Mouse (Mus musculus): Measurements from ENCODE around the gene Tmem199. TPM values are rescaled to one million over a fixed set of nuclear protein-coding genes. Genes with fewer than 3 reads are reported as not detected.

Gene Tmem199
- polyA plus RNA-seq, 1 experiment from 2014 or later = 57.9 TPM

DNA sequence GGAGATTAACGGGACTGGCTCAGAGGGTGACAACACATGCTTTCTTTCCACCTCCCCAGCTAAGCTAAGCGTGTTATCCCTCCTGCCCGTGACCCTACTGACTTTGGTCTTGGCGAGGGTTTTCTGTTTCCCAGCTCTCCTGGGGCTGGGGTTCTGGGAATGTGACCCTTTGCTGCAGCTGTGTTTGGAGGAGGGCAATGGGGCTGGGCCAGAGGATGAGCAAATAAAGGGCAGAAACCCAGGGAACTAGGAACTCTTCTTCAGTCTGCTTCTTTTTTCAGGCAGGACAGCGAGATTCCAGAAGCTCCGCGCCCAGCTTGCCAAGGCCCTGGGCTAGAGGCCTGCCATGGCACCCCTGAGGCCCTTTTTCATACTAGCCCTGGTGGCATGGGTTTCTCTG, 13.0 kb downstream of the Tmem199 start, which contains the start of gene Vtn:
Gene Vtn (plus strand): TSS at position 88 of the 400 bp plus-strand sequence.
- Histone ChIP-seq H3K4me2 (ENCODE audit: low read length) (peak within 1 kb of the TSS; percentile 95), H3K9me3 (ENCODE audit: control insufficient read depth, low read length) (no peaks in the 10 kb centered on the region), H3K4me1 (replicated peaks; ENCODE audit: control insufficient read depth, insufficient read depth, low read length) (peaks cover 6% of the 10 kb centered on the region; the same call in 1 of the 2 replicates), H3K27ac (ENCODE audit: low read depth) (no peak within 1 kb of the TSS; the same call in 1 of the 2 replicates), H3K27me3 (replicated peaks; ENCODE audit: control insufficient read depth, insufficient read depth, low read length) (peaks cover 30% of the 10 kb centered on the region), H3K36me3 (ENCODE audit: control insufficient read depth, insufficient read depth, low read length) (no peaks in the 10 kb centered on the region), H3K9ac (ENCODE audit: low read length) (0 out of 2 replicates have a peak within 1 kb of the TSS, but pooled peaks have one; percentile 11), H3K4me3 (ENCODE audit: low read depth, low read length) (peak within 1 kb of the TSS; percentile 48)
- ATAC-seq (replicated peaks; ENCODE audit: low FRiP score, low TSS enrichment, low read depth) (no peak), DNase-seq (ENCODE audit: low spot score) (no peak)
- 54% methylated on average over 7 of the region's 7 CpGs for WGBS

GRCm38 (mm10) chr11:78497544-78498522, 14.1 kb downstream of the Tmem199 start, which contains the start of gene Sarm1:
TSS of gene Sarm1 (minus strand) at chr11:78497754.
- 3% methylated on average over 36 of the region's 36 CpGs for WGBS
- H3K27me3 ChIP-seq (replicated peaks; ENCODE audit: control insufficient read depth, insufficient read depth, low read length) = peaks cover 30% of the 10 kb centered on the region
- peaks cover 6% of the 10 kb centered on the region; the same call in 1 of the 2 replicates for H3K4me1 ChIP-seq (replicated peaks; ENCODE audit: control insufficient read depth, insufficient read depth, low read length)
- no peaks in the 10 kb centered on the region for H3K36me3 ChIP-seq (ENCODE audit: control insufficient read depth, insufficient read depth, low read length)
- H3K9ac ChIP-seq (ENCODE audit: low read length) = peak within 1 kb of the TSS; percentile 41
- no peak within 1 kb of the TSS; the same call in 1 of the 2 replicates for H3K27ac ChIP-seq (ENCODE audit: low read depth)
- peak within 1 kb of the TSS; percentile 95 for H3K4me2 ChIP-seq (ENCODE audit: low read length)
- DNase-seq (ENCODE audit: low spot score) (peak; percentile 94), ATAC-seq (replicated peaks; ENCODE audit: low FRiP score, low TSS enrichment, low read depth) (peak; percentile 94)
- no peaks in the 10 kb centered on the region for H3K9me3 ChIP-seq (ENCODE audit: control insufficient read depth, low read length)
- H3K4me3 ChIP-seq (ENCODE audit: low read depth, low read length) = peak within 1 kb of the TSS; percentile 48

DNA sequence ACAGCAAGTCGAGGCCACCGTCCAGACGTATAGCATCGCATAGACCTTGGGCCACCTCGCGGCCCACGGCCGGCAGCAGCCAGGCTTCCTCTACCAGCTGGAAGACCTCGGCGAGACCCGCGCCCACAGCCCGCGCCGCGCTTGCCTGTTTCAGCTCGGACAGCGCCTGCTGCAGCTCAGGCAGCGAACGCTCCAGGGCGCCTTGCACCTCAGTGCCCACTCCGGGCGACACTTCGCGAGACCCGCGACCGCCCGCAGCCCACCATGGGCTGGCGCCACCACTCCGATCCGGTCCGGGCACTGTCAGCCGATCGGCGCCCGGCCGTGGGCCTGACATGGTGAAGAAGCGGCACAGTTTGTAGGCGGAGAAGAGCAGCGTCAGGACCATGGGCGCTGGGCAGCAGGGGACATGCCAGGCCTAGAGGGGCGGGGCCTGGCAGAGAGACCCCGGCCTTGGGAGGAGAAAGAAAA, 14.9 kb downstream of the Tmem199 start:
- Histone ChIP-seq H3K4me1 (replicated peaks; ENCODE audit: control insufficient read depth, insufficient read depth, low read length) (peaks cover 6% of the 10 kb centered on the region; the same call in 1 of the 2 replicates), H3K9me3 (ENCODE audit: control insufficient read depth, low read length) (no peaks in the 10 kb centered on the region), H3K4me2 (ENCODE audit: low read length) (peak overlapping the region; percentile 95), H3K9ac (ENCODE audit: low read length) (peak overlapping the region; percentile 41), H3K27me3 (replicated peaks; ENCODE audit: control insufficient read depth, insufficient read depth, low read length) (peaks cover 31% of the 10 kb centered on the region), H3K27ac (ENCODE audit: low read depth) (no peak overlapping the region), H3K4me3 (ENCODE audit: low read depth, low read length) (peak overlapping the region; percentile 48), H3K36me3 (ENCODE audit: control insufficient read depth, insufficient read depth, low read length) (no peaks in the 10 kb centered on the region)
- under 1% methylated on average over 44 of the region's 44 CpGs for WGBS
- peak; percentile 58 for DNase-seq (ENCODE audit: low spot score)
- peak; percentile 33 for ATAC-seq (replicated peaks; ENCODE audit: low FRiP score, low TSS enrichment, low read depth)

DNA sequence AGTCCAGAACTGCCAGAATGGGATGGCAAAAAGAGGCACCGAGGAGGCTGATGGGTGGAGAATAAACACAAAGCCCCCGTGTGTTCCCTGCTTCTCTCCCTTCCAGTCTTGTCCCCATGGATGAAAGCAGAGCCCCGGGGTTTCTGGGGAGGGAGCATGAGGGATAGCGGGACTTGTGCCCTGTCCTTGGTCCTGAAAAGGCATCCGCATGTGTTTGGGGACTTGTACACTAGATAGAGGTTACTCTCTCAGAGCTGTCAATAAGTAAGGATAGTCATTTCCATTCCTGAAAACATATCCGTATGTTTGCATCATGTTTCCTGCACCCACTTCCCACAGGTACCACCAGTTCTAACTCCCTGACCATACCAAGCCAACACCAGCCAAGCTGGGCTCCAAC, 16.1 kb downstream of the Tmem199 start:
- peak; percentile 80 for DNase-seq (ENCODE audit: low spot score)

GRCm38 (mm10) chr11:78490781-78491241, 21.2 kb downstream of the Tmem199 start:
- 12% methylated on average over 48 of the region's 48 CpGs for WGBS
- 0 out of 2 replicates have a peak, but pooled peaks have one; percentile 66 for ATAC-seq (replicated peaks; ENCODE audit: low FRiP score, low TSS enrichment, low read depth)
- H3K4me2 ChIP-seq (ENCODE audit: low read length) = peak overlapping the region; percentile 42
- no peaks in the 10 kb centered on the region for H3K4me1 ChIP-seq (replicated peaks; ENCODE audit: control insufficient read depth, insufficient read depth, low read length)
- H3K9me3 ChIP-seq (ENCODE audit: control insufficient read depth, low read length) = no peaks in the 10 kb centered on the region
- H3K27ac ChIP-seq (ENCODE audit: low read depth) = no peak overlapping the region
- peak; percentile 61 for DNase-seq (ENCODE audit: low spot score)
- no peaks in the 10 kb centered on the region for H3K36me3 ChIP-seq (ENCODE audit: control insufficient read depth, insufficient read depth, low read length)
- peak overlapping the region; percentile 18 for H3K4me3 ChIP-seq (ENCODE audit: low read depth, low read length)
- H3K9ac ChIP-seq (ENCODE audit: low read length) = no peak overlapping the region
- H3K27me3 ChIP-seq (replicated peaks; ENCODE audit: control insufficient read depth, insufficient read depth, low read length) = peaks cover 67% of the 10 kb centered on the region

More for the DNA sequence above, 16.1 kb downstream of the Tmem199 start:
- ATAC-seq (replicated peaks; ENCODE audit: low FRiP score, low TSS enrichment, low read depth) = no peak
- no peak overlapping the region for H3K9ac ChIP-seq (ENCODE audit: low read length)
- H3K4me2 ChIP-seq (ENCODE audit: low read length) = no peak overlapping the region
- peaks cover 43% of the 10 kb centered on the region for H3K27me3 ChIP-seq (replicated peaks; ENCODE audit: control insufficient read depth, insufficient read depth, low read length)
- H3K4me1 ChIP-seq (replicated peaks; ENCODE audit: control insufficient read depth, insufficient read depth, low read length) = peaks cover 6% of the 10 kb centered on the region; the same call in 1 of the 2 replicates
- H3K27ac ChIP-seq (ENCODE audit: low read depth) = no peak overlapping the region
- no peak overlapping the region for H3K4me3 ChIP-seq (ENCODE audit: low read depth, low read length)
- WGBS = 6% methylated on average over 6 of the region's 6 CpGs
- H3K9me3 ChIP-seq (ENCODE audit: control insufficient read depth, low read length) = no peaks in the 10 kb centered on the region
- H3K36me3 ChIP-seq (ENCODE audit: control insufficient read depth, insufficient read depth, low read length) = no peaks in the 10 kb centered on the region

DNA sequence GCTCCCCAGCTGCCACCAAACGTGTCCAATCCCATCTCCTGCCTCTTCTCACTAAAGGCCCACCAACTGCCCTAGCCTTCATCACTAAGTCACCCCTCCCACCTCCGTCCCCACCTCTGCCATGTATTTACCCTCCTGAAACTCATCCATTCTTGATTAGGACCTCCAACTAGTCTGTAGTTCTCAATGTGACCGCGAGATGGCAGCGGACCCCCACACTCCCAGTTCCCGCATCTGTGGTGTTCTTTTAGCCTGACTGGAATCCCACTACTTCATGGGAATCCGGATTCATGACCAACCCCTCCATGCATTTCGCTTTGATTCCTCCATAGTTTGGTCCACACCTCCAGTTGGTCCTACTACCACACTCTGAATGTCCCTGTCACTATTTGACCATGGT, 23.8 kb downstream of the Tmem199 start:
- no peak overlapping the region for H3K9ac ChIP-seq (ENCODE audit: low read length)
- DNase-seq (ENCODE audit: low spot score) (peak; percentile 93), ATAC-seq (replicated peaks; ENCODE audit: low FRiP score, low TSS enrichment, low read depth) (0 out of 2 replicates have a peak, but pooled peaks have one; percentile 21)
- WGBS = 5% methylated on average over 8 of the region's 8 CpGs
- no peak overlapping the region for H3K4me2 ChIP-seq (ENCODE audit: low read length)
- H3K9me3 ChIP-seq (ENCODE audit: control insufficient read depth, low read length) = no peaks in the 10 kb centered on the region
- H3K36me3 ChIP-seq (ENCODE audit: control insufficient read depth, insufficient read depth, low read length) = no peaks in the 10 kb centered on the region
- no peak overlapping the region for H3K27ac ChIP-seq (ENCODE audit: low read depth)
- no peak overlapping the region for H3K4me3 ChIP-seq (ENCODE audit: low read depth, low read length)
- no peaks in the 10 kb centered on the region for H3K4me1 ChIP-seq (replicated peaks; ENCODE audit: control insufficient read depth, insufficient read depth, low read length)
- peaks cover 59% of the 10 kb centered on the region for H3K27me3 ChIP-seq (replicated peaks; ENCODE audit: control insufficient read depth, insufficient read depth, low read length)

GRCm38 (mm10) chr11:78483639-78484038, 28.3 kb downstream of the Tmem199 start:
- Histone ChIP-seq H3K36me3 (ENCODE audit: control insufficient read depth, insufficient read depth, low read length) (no peaks in the 10 kb centered on the region), H3K9ac (ENCODE audit: low read length) (no peak overlapping the region), H3K4me2 (ENCODE audit: low read length) (no peak overlapping the region), H3K4me3 (ENCODE audit: low read depth, low read length) (no peak overlapping the region), H3K27me3 (replicated peaks; ENCODE audit: control insufficient read depth, insufficient read depth, low read length) (peaks cover 24% of the 10 kb centered on the region), H3K4me1 (replicated peaks; ENCODE audit: control insufficient read depth, insufficient read depth, low read length) (no peaks in the 10 kb centered on the region), H3K9me3 (ENCODE audit: control insufficient read depth, low read length) (no peaks in the 10 kb centered on the region), H3K27ac (ENCODE audit: low read depth) (no peak overlapping the region)
- WGBS = 46% methylated on average over 7 of the region's 7 CpGs
- no peak for ATAC-seq (replicated peaks; ENCODE audit: low FRiP score, low TSS enrichment, low read depth)
- DNase-seq (ENCODE audit: low spot score) = no peak

DNA sequence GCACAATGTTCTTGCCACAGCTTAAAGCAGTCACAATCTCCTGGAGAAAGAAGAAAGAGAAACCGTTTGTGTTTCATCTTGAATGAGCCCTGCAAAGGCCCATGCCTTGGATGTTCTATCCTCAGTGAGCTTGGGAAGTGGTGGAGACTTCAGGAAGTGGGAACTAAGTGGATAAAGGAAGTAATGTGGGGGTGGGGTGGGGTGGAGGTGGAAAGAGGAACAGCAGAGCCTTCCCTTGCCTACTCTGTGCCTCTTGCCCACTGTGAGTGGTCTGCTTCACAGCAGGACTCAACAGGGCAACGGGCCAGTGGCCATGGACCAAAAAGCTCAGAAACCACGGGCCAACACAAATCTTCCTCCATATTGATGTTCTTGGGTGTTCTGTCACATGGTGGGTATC, 36.7 kb downstream of the Tmem199 start:
- Histone ChIP-seq H3K4me2 (ENCODE audit: low read length) (no peak overlapping the region), H3K27ac (ENCODE audit: low read depth) (no peak overlapping the region), H3K9me3 (ENCODE audit: control insufficient read depth, low read length) (no peaks in the 10 kb centered on the region), H3K36me3 (ENCODE audit: control insufficient read depth, insufficient read depth, low read length) (0 out of 2 replicates have a peak, but pooled peaks cover 2% of the 10 kb centered on the region), H3K9ac (ENCODE audit: low read length) (no peak overlapping the region), H3K4me1 (replicated peaks; ENCODE audit: control insufficient read depth, insufficient read depth, low read length) (no peaks in the 10 kb centered on the region), H3K27me3 (replicated peaks; ENCODE audit: control insufficient read depth, insufficient read depth, low read length) (no peaks in the 10 kb centered on the region), H3K4me3 (ENCODE audit: low read depth, low read length) (no peak overlapping the region)
- no peak for ATAC-seq (replicated peaks; ENCODE audit: low FRiP score, low TSS enrichment, low read depth)
- DNase-seq (ENCODE audit: low spot score) = no peak
- WGBS = 85% methylated on average over 3 of the region's 3 CpGs

All from intestine, embryonic 14.5 days (tissue).